Comparison of ENCODE assay signal across 8 mouse cellular contexts in genomic region chr5:120568336-120568768, GRCm38 (mm10). TPM values are rescaled to one million over a fixed set of nuclear protein-coding genes. Genes with fewer than 3 reads are reported as not detected.
DNase-seq lines count a peak whose midpoint lies in the region; ATAC-seq lines count a peak whose summit lies in the region.

No protein-coding gene starts in this region.

- ATAC-seq in forebrain, embryonic 13.5 days, result no peak
- ATAC-seq in midbrain, embryonic 13.5 days, result no peak

- H3K9me3 ChIP-seq in forebrain, embryonic 13.5 days (replicated peaks), result no peaks in the 10 kb centered on the region
- no peaks in the 10 kb centered on the region for H3K9me3 ChIP-seq in midbrain, embryonic 13.5 days

- H3K36me3 ChIP-seq in forebrain, embryonic 13.5 days (ENCODE audit: poor library complexity, severe bottlenecking), result no peaks in the 10 kb centered on the region
- no peaks in the 10 kb centered on the region for H3K36me3 ChIP-seq in midbrain, embryonic 13.5 days

- H3K4me1 ChIP-seq in forebrain, embryonic 13.5 days, result peaks cover 83% of the 10 kb centered on the region
- H3K4me1 ChIP-seq in midbrain, embryonic 13.5 days (replicated peaks), result peaks cover 80% of the 10 kb centered on the region

- no peak overlapping the region for H3K4me3 ChIP-seq in forebrain, embryonic 13.5 days
- no peak overlapping the region for H3K4me3 ChIP-seq in midbrain, embryonic 13.5 days (replicated peaks)

- peak; percentile 57 for DNase-seq in kidney, adult 9 months
- DNase-seq in kidney, adult 11 months, result no peak
- peak; percentile 83 for DNase-seq in cerebellum, adult 9-11 months
- DNase-seq in embryo, embryonic 10 days (ENCODE audit: low spot score), result no peak
- no peak for DNase-seq in T-cell, adult 2 months (ENCODE audit: low spot score)
- no peak for DNase-seq in natural killer cell, adult 2 months (ENCODE audit: low spot score in 2 of 2)

- H3K4me2 ChIP-seq in forebrain, embryonic 13.5 days, result peak overlapping the region; percentile 38
- H3K4me2 ChIP-seq in midbrain, embryonic 13.5 days (replicated peaks), result peak overlapping the region; percentile 9

- 40% methylated on average over 9 of the region's 9 CpGs for WGBS in forebrain, embryonic 13.5 days
- 59% methylated on average over 9 of the region's 9 CpGs for whole genome bisulfite sequencing in midbrain, embryonic 13.5 days

- peak overlapping the region; percentile 97 for H3K27ac ChIP-seq in forebrain, embryonic 13.5 days
- peak overlapping the region; percentile 87 for H3K27ac ChIP-seq in midbrain, embryonic 13.5 days

- peak overlapping the region; percentile 43; the same call in 1 of the 2 replicates for H3K9ac ChIP-seq in forebrain, embryonic 13.5 days
- peak overlapping the region; percentile 56 for H3K9ac ChIP-seq in midbrain, embryonic 13.5 days (replicated peaks)

- no peaks in the 10 kb centered on the region for H3K27me3 ChIP-seq in forebrain, embryonic 13.5 days
- H3K27me3 ChIP-seq in midbrain, embryonic 13.5 days, result no peaks in the 10 kb centered on the region

RNA-seq across cellular contexts. Expression of gene Tpcn1, which starts 20.1 kb away (rescaled TPM):
- 14.8 and 15.8 TPM in 2 replicates for polyA plus RNA-seq in forebrain, embryonic 13.5 days (2015; fragmentation: Nextera tagmentation; extraction: Ambion mirVana)
- polyA plus RNA-seq in midbrain, embryonic 13.5 days (2015; fragmentation: Nextera tagmentation; extraction: Ambion mirVana), result 12.6 and 15.6 TPM in 2 replicates

RNA-seq across cellular contexts. Expression of gene Iqcd, which starts 20.5 kb away (rescaled TPM):
- 1.1 and 2.3 TPM in 2 replicates for polyA plus RNA-seq in forebrain, embryonic 13.5 days (2015; fragmentation: Nextera tagmentation; extraction: Ambion mirVana)
- 1.4 and 2.0 TPM in 2 replicates for polyA plus RNA-seq in midbrain, embryonic 13.5 days (2015; fragmentation: Nextera tagmentation; extraction: Ambion mirVana)

RNA-seq across cellular contexts. Expression of gene Rita1, which starts 44.0 kb away (rescaled TPM):
- polyA plus RNA-seq in forebrain, embryonic 13.5 days (2015; fragmentation: Nextera tagmentation; extraction: Ambion mirVana), result 19.0 TPM in 2 replicates
- polyA plus RNA-seq in midbrain, embryonic 13.5 days (2015; fragmentation: Nextera tagmentation; extraction: Ambion mirVana), result 23.0 and 23.9 TPM in 2 replicates

RNA-seq across cellular contexts. Expression of gene Ddx54, which starts 44.2 kb away (rescaled TPM):
- polyA plus RNA-seq in forebrain, embryonic 13.5 days (2015; fragmentation: Nextera tagmentation; extraction: Ambion mirVana), result 45.3 and 48.0 TPM in 2 replicates
- 43.9 and 44.3 TPM in 2 replicates for polyA plus RNA-seq in midbrain, embryonic 13.5 days (2015; fragmentation: Nextera tagmentation; extraction: Ambion mirVana)

RNA-seq across cellular contexts. Expression of gene Slc8b1, which starts 57.4 kb away (rescaled TPM):
- 2.1 and 2.5 TPM in 2 replicates for polyA plus RNA-seq in forebrain, embryonic 13.5 days (2015; fragmentation: Nextera tagmentation; extraction: Ambion mirVana)
- polyA plus RNA-seq in midbrain, embryonic 13.5 days (2015; fragmentation: Nextera tagmentation; extraction: Ambion mirVana), result 2.3 and 2.4 TPM in 2 replicates

Comparison
In these comparisons a context has a peak if more than half of its experiments do, and no peak if none do; other contexts are left out.
1. DNase-seq: peak in kidney, adult 9 months (single experiment) and cerebellum, adult 9-11 months (single experiment); none in kidney, adult 11 months (single experiment), embryo, embryonic 10 days (single experiment), T-cell, adult 2 months (single experiment) and natural killer cell, adult 2 months (0 of 2).